Mouse (Mus musculus): ENCODE measurements around the gene Cpne9. TPM values are rescaled to one million over a fixed set of nuclear protein-coding genes. Genes with fewer than 3 reads are reported as not detected.
A peak's percentile ranks its signal among the peaks of the same experiment; 100 is the strongest.

Cpne9 gene
- polyA plus RNA-seq, 1 experiment from 2014 or later, result not detected

GRCm38 (mm10) chr6:113266996-113267655, 15.0 kb upstream of the Cpne9 start:
- H3K4me1 ChIP-seq, result peaks cover 12% of the 10 kb centered on the region; the same call in 1 of the 2 replicates
- H3K36me3 ChIP-seq, result peaks cover 89% of the 10 kb centered on the region
- H3K27ac ChIP-seq, result no peak overlapping the region; the same call in 1 of the 2 replicates
- H3K9me3 ChIP-seq, result no peaks in the 10 kb centered on the region
- no peak overlapping the region for H3K4me3 ChIP-seq
- no peak for DNase-seq (ENCODE audit: low spot score)
- WGBS, result 66% methylated on average over 7 of the region's 7 CpGs
- H3K27me3 ChIP-seq (ENCODE audit: insufficient read depth, poor library complexity, severe bottlenecking), result no peaks in the 10 kb centered on the region

- no peak overlapping the region for H3K27ac ChIP-seq
- DNase-seq (ENCODE audit: low spot score), result no peak
- no peaks in the 10 kb centered on the region for H3K9me3 ChIP-seq
- H3K4me3 ChIP-seq, result no peak overlapping the region
- H3K36me3 ChIP-seq, result peaks cover 88% of the 10 kb centered on the region
- H3K4me1 ChIP-seq, result peaks cover 12% of the 10 kb centered on the region; the same call in 1 of the 2 replicates
- 63% methylated on average over 1 of the region's 1 CpGs for WGBS
- H3K27me3 ChIP-seq (ENCODE audit: insufficient read depth, poor library complexity, severe bottlenecking), result no peaks in the 10 kb centered on the region
Measured at GRCm38 (mm10) chr6:113267988-113268387, 14.1 kb upstream of the Cpne9 start.

GRCm38 (mm10) chr6:113272365-113272764, 9.7 kb upstream of the Cpne9 start:
- no peak overlapping the region for H3K4me3 ChIP-seq
- 77% methylated on average over 3 of the region's 3 CpGs for WGBS
- no peak for DNase-seq (ENCODE audit: low spot score)
- no peaks in the 10 kb centered on the region for H3K9me3 ChIP-seq
- H3K27me3 ChIP-seq (ENCODE audit: insufficient read depth, poor library complexity, severe bottlenecking), result no peaks in the 10 kb centered on the region
- H3K27ac ChIP-seq, result no peak overlapping the region
- H3K4me1 ChIP-seq, result peaks cover 2% of the 10 kb centered on the region; the same call in 1 of the 2 replicates
- peaks cover 76% of the 10 kb centered on the region for H3K36me3 ChIP-seq

GRCm38 (mm10) chr6:113276846-113277245, 5.3 kb upstream of the Cpne9 start:
- Histone ChIP-seq H3K9me3 (no peaks in the 10 kb centered on the region), H3K27ac (no peak overlapping the region), H3K27me3 (ENCODE audit: insufficient read depth, poor library complexity, severe bottlenecking) (peaks cover 7% of the 10 kb centered on the region), H3K4me3 (no peak overlapping the region), H3K36me3 (peaks cover 38% of the 10 kb centered on the region), H3K4me1 (peaks cover 1% of the 10 kb centered on the region; the same call in 1 of the 2 replicates)
- DNase-seq (ENCODE audit: low spot score), result no peak
- WGBS, result 69% methylated on average over 4 of the region's 4 CpGs

- peaks cover 19% of the 10 kb centered on the region for H3K4me1 ChIP-seq
- no peak overlapping the region for H3K27ac ChIP-seq
- no peak for DNase-seq (ENCODE audit: low spot score)
- H3K4me3 ChIP-seq, result no peak overlapping the region
- peaks cover 3% of the 10 kb centered on the region; the same call in 1 of the 2 replicates for H3K36me3 ChIP-seq
- WGBS, result 56% methylated on average over 6 of the region's 6 CpGs
- peaks cover 50% of the 10 kb centered on the region for H3K27me3 ChIP-seq (ENCODE audit: insufficient read depth, poor library complexity, severe bottlenecking)
- H3K9me3 ChIP-seq, result no peaks in the 10 kb centered on the region
Measured at GRCm38 (mm10) chr6:113281676-113282075, 431 bp upstream of the Cpne9 start.

GRCm38 (mm10) chr6:113282969-113283368, 862 bp downstream of the Cpne9 start:
- peaks cover 19% of the 10 kb centered on the region for H3K4me1 ChIP-seq
- H3K4me3 ChIP-seq, result peak overlapping the region; percentile 15; the same call in 1 of the 2 replicates
- H3K9me3 ChIP-seq, result no peaks in the 10 kb centered on the region
- WGBS, result 1% methylated on average over 22 of the region's 22 CpGs
- no peak overlapping the region for H3K27ac ChIP-seq
- no peak for DNase-seq (ENCODE audit: low spot score)
- peaks cover 50% of the 10 kb centered on the region for H3K27me3 ChIP-seq (ENCODE audit: insufficient read depth, poor library complexity, severe bottlenecking)
- H3K36me3 ChIP-seq, result peaks cover 3% of the 10 kb centered on the region; the same call in 1 of the 2 replicates

- 3% methylated on average over 6 of the region's 6 CpGs for WGBS
Measured at GRCm38 (mm10) chr6:113283500-113283899, 1.4 kb downstream of the Cpne9 start.

GRCm38 (mm10) chr6:113284931-113285330, 2.8 kb downstream of the Cpne9 start:
- DNase-seq (ENCODE audit: low spot score), result no peak
- Histone ChIP-seq H3K4me1 (peaks cover 19% of the 10 kb centered on the region), H3K9me3 (no peaks in the 10 kb centered on the region), H3K27me3 (ENCODE audit: insufficient read depth, poor library complexity, severe bottlenecking) (peaks cover 50% of the 10 kb centered on the region), H3K4me3 (no peak overlapping the region), H3K27ac (no peak overlapping the region), H3K36me3 (peaks cover 3% of the 10 kb centered on the region; the same call in 1 of the 2 replicates)
- 71% methylated on average over 3 of the region's 3 CpGs for WGBS

More at GRCm38 (mm10) chr6:113283500-113283899, 1.4 kb downstream of the Cpne9 start:
- Histone ChIP-seq H3K36me3 (peaks cover 3% of the 10 kb centered on the region; the same call in 1 of the 2 replicates), H3K27ac (no peak overlapping the region), H3K4me3 (no peak overlapping the region), H3K27me3 (ENCODE audit: insufficient read depth, poor library complexity, severe bottlenecking) (peaks cover 50% of the 10 kb centered on the region), H3K9me3 (no peaks in the 10 kb centered on the region), H3K4me1 (peaks cover 19% of the 10 kb centered on the region)
- no peak for DNase-seq (ENCODE audit: low spot score)

GRCm38 (mm10) chr6:113286316-113286715, 4.2 kb downstream of the Cpne9 start:
- no peak for DNase-seq (ENCODE audit: low spot score)
- peaks cover 48% of the 10 kb centered on the region for H3K27me3 ChIP-seq (ENCODE audit: insufficient read depth, poor library complexity, severe bottlenecking)
- WGBS, result 63% methylated on average over 1 of the region's 1 CpGs

GRCm38 (mm10) chr6:113287236-113287635, 5.1 kb downstream of the Cpne9 start:
- no peak for DNase-seq (ENCODE audit: low spot score)
- WGBS, result 59% methylated on average over 4 of the region's 4 CpGs
- Histone ChIP-seq H3K9me3 (no peaks in the 10 kb centered on the region), H3K36me3 (no peaks in the 10 kb centered on the region), H3K27me3 (ENCODE audit: insufficient read depth, poor library complexity, severe bottlenecking) (peaks cover 39% of the 10 kb centered on the region), H3K4me3 (no peak overlapping the region), H3K4me1 (peaks cover 14% of the 10 kb centered on the region), H3K27ac (no peak overlapping the region)

More at GRCm38 (mm10) chr6:113286316-113286715, 4.2 kb downstream of the Cpne9 start:
- Histone ChIP-seq H3K36me3 (no peaks in the 10 kb centered on the region), H3K9me3 (no peaks in the 10 kb centered on the region), H3K4me1 (peaks cover 19% of the 10 kb centered on the region), H3K4me3 (no peak overlapping the region), H3K27ac (no peak overlapping the region)

- Histone ChIP-seq H3K36me3 (no peaks in the 10 kb centered on the region), H3K27ac (no peak overlapping the region), H3K4me3 (no peak overlapping the region), H3K9me3 (no peaks in the 10 kb centered on the region), H3K4me1 (no peaks in the 10 kb centered on the region), H3K27me3 (ENCODE audit: insufficient read depth, poor library complexity, severe bottlenecking) (peaks cover 18% of the 10 kb centered on the region)
- no peak for DNase-seq (ENCODE audit: low spot score)
- WGBS, result 82% methylated on average over 15 of the region's 15 CpGs
Measured at GRCm38 (mm10) chr6:113289346-113289745, 7.2 kb downstream of the Cpne9 start.

- H3K27ac ChIP-seq, result no peak overlapping the region
- H3K36me3 ChIP-seq, result no peaks in the 10 kb centered on the region
- no peak overlapping the region for H3K4me3 ChIP-seq
- no peaks in the 10 kb centered on the region for H3K9me3 ChIP-seq
- DNase-seq (ENCODE audit: low spot score), result no peak
- H3K27me3 ChIP-seq (ENCODE audit: insufficient read depth, poor library complexity, severe bottlenecking), result peaks cover 8% of the 10 kb centered on the region
- no peaks in the 10 kb centered on the region for H3K4me1 ChIP-seq
- WGBS, result 67% methylated on average over 6 of the region's 6 CpGs
Measured at GRCm38 (mm10) chr6:113290346-113290745, 8.2 kb downstream of the Cpne9 start.

- Histone ChIP-seq H3K27me3 (ENCODE audit: insufficient read depth, poor library complexity, severe bottlenecking) (no peaks in the 10 kb centered on the region), H3K4me3 (no peak overlapping the region), H3K36me3 (no peaks in the 10 kb centered on the region), H3K4me1 (no peaks in the 10 kb centered on the region), H3K9me3 (no peaks in the 10 kb centered on the region), H3K27ac (no peak overlapping the region)
- DNase-seq (ENCODE audit: low spot score), result no peak
- 54% methylated on average over 5 of the region's 5 CpGs for WGBS
Measured at GRCm38 (mm10) chr6:113292938-113293337, 10.8 kb downstream of the Cpne9 start.
